Mouse (Mus musculus): Measurements from ENCODE around the gene Oscar. TPM values are rescaled to one million over a fixed set of nuclear protein-coding genes. Genes with fewer than 3 reads are reported as not detected.
"Not testable (repeated sequence)": the region's sequence is repeated elsewhere in the genome, so short reads cannot be mapped to it uniquely, and the experiment has no call there.

The Oscar gene
- total RNA-seq, 2 experiments from 2014 or later: 0.65 to 1.3 TPM

DNA sequence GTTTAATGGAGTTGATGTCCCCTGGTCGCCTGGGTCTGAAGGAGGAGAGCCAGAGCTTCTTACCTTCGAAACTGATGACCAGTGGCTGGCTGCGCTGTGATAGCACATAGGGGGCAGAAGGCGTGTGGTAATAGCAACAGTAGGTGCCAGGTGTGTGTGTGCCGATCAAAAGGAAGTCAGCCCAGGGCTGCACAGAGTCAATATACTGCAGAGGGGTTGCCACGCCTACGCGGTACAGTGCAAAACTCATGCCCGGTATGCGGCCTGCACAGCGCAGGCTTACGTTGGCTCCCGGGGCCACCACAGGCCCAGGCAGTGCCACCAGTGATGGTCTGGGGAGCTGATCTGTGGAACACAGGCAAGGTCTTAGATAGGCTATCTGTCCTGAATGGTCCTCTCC is 5.0 kb downstream of the Oscar start:
- DNase-seq (ENCODE audit: low spot score in 2 of 2): no peak

DNA sequence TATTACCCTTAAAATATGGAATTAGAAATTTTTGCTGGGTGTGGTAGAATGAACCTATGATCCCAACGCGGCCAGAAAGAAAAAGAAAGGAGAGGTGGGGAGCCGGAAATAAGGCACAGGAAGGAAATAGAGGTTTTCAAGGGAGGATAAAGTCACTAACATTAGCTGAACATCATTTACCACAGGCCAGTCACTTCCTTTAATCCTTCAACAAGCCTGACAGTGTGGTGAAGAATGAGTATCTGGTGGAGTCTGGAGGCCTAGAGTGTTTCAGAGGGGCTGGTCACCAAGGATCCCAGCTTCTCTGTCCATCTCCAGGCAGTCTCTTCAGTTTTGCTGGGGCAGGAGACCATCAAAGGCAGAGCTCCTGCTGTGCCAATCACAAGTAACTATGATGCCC is 5.5 kb downstream of the Oscar start:
- no peak for DNase-seq (ENCODE audit: low spot score in 2 of 2)

DNA sequence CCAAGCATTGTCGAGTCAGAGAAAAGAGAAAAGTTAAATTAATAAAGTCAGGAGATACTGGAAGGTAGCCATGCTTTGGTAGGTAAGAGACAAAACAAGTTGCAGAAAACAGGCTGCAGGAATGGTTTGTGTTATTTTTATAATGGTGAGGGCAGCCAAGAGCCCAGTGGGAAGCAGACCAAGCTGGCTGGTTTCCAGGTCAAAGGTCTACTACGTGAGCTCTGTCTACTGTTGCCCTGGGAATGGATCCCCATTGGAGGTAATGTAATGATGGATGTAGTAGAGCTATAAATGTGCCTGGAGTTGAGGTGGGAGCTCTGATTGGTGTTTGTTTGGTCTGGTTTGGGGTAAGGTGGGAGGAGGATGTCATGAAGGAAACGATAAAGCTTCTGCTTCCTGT is 6.9 kb downstream of the Oscar start:
- DNase-seq (ENCODE audit: low spot score in 2 of 2): no peak

DNA sequence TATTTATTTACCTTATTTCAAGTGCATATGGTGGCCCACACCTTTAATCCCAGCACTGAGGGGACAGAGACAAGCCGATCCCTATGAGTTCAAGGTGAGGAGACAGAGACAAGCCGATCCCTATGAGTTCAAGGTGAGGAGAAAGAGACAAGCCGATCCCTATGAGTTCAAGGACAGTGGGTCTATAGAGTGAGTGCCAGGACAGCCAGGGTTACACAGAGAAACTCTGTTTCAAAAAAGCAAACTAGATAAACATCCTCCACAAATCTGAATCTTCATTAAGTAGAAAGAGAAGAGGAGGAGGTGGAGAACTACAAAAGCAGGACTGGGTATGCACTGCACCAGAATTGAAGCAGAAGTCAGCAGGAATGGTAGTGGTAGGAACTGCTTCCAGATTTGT is 7.3 kb downstream of the Oscar start:
- no peak for DNase-seq (ENCODE audit: low spot score in 2 of 2)

GRCm38 (mm10) chr7:3607391-3607790 is 8.6 kb downstream of the Oscar start:
- no peak for DNase-seq (ENCODE audit: low spot score in 2 of 2)

DNA sequence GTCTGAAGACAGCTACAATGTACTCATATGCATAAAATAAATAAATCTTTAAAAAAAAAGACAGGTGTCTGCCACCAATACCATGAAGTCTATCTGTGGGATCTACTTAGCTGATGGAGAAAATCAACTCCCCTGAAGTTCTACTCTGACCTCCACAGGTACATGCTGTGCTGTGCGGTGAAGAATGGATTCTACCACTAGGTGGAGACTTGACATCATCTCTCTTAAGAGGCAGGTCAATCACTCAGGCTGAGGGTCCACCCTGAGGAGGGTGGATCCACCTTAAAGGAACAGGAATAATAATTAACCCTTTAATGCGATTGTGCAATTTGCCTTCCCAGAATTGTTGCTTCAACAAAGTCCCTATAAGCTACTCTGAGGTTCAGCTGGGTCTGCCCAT is 9.2 kb downstream of the Oscar start:
- DNase-seq (ENCODE audit: low spot score in 2 of 2): no peak

GRCm38 (mm10) chr7:3601119-3601518 is 14.8 kb downstream of the Oscar start:
- peak; percentile 62 to 82 for DNase-seq (ENCODE audit: low spot score in 2 of 2)

GRCm38 (mm10) chr7:3597755-3598154 is 18.2 kb downstream of the Oscar start:
- not testable (repeated sequence) for DNase-seq (ENCODE audit: low spot score in 2 of 2)

- DNase-seq (ENCODE audit: low spot score in 2 of 2): no peak
Measured at GRCm38 (mm10) chr7:3595146-3595545, 20.8 kb downstream of the Oscar start.

DNA sequence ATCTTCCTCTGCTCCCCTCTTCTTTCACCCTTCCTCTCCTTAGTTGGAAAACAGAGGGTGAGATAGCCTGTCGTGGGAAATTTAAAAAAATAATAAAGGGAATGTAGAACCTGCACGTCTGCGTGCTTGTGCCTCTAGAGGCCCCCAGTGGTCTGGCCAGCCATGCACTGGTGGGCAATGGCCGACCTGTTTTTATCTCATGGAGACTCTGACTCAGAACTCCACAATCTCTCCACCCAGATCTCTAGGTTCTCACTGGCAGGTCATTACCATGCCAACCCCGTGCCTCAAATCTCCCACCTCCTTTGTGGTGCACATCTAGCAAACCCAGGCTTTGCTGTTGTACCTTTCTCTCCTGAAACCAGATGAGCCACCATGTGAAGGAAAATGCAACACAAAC is 21.3 kb downstream of the Oscar start:
- no peak for DNase-seq (ENCODE audit: low spot score in 2 of 2)

DNA sequence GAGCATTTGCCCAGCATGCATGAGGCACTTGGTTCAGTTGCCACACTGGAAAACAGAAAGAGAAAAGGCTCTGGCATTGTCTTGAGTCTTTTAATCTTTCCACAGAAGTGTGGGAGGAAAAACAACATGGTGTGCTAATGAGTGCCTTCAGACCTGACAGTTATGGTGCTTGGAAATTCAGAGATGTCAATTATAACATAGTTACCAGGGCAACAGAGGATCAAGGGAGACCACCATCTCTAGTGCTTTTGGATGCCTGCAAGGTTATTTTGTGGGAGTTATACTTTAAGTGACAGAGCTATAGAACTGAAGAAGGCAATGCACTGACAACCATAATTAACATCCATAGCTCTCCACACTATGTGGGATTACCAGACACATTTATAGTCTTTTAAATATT is 22.1 kb downstream of the Oscar start:
- no peak for DNase-seq (ENCODE audit: low spot score in 2 of 2)

DNA sequence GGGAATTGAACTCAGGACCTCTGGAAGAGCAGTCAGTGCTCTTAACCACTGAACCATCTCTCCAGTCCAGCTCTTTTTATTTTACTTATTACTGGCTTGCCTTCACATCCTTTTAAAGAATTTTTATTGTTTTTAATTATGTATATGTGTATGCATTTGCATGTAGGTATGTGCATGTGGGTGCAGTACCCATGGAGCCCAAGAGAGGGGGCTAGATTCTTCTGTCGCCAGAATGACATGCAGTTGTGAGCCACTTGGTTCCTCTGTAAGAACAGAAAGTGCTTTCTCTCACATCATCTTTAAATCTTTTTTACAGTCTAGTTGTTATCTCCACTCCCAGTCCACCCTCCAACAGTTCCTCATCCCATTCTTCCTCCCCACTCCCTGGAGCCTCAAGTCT is 24.4 kb downstream of the Oscar start:
- DNase-seq (ENCODE audit: low spot score in 2 of 2): no peak

DNA sequence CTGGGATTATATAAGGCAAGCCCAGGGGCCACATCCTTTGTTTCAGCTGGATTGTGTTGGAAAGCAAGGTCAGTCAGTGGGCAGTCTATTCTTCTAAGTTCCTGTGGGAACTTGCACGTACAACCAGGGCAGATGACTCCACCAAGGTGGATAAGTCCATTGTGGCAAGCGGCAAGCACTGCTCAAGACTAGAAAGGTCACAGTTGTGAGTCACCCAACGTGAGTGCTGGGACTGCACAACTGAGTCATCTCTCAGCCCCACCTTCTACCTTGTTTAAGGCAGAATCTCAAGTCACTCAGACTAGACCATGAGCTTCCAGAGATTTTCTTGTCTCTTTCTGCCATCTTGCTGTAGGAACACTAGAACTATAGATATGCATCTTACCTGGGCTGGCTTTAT is 25.4 kb downstream of the Oscar start:
- no peak for DNase-seq (ENCODE audit: low spot score in 2 of 2)

GRCm38 (mm10) chr7:3587292-3587691 is 28.7 kb downstream of the Oscar start:
- no peak for DNase-seq (ENCODE audit: low spot score in 2 of 2)

DNA sequence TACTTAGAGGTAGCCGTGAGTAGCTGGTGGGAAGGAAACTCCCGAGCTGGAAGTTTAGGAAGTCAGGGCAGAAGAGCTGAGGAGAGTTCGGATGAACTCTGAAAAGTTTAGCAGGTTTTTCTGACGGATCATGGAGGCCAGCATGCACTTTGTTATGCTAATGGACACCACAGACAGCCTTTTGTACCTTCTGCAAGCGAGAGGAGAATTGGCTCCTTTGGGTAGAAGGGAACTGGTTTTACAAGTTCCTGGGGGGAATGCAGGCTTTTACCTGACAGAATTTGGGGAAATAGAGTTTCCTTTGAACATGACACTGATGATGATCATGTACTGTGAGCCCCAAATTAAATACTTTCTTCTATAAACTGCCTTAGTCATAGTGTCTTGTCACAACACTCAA is 29.7 kb downstream of the Oscar start:
- no peak for DNase-seq (ENCODE audit: low spot score in 2 of 2)

- no peak for DNase-seq (ENCODE audit: low spot score in 2 of 2)
Measured at GRCm38 (mm10) chr7:3585763-3586162, 30.2 kb downstream of the Oscar start.

- no peak for DNase-seq (ENCODE audit: low spot score in 2 of 2)
Measured at GRCm38 (mm10) chr7:3580029-3580428, 35.9 kb downstream of the Oscar start.

- DNase-seq (ENCODE audit: low spot score in 2 of 2): no peak
Measured at GRCm38 (mm10) chr7:3578952-3579546, 36.9 kb downstream of the Oscar start.

DNA sequence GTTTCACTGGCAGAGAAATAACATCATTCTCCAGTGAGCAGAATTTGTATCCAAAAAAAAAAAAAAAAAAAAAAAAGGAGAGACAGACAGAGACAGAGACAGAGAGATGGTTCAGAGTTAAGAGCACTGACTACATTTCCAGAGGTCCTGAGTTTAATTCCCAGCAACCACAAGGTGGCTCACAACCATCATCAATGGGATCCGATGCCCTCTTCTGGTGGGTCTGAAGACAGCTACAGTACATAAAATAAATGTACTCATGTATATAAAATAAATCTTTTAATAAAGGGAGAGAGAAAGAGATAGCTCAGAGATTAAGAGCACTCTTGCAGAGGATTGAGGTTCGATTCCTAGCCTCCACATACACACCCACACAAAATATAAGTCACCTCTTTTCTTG is 37.8 kb downstream of the Oscar start:
- DNase-seq (ENCODE audit: low spot score in 2 of 2): no peak

DNA sequence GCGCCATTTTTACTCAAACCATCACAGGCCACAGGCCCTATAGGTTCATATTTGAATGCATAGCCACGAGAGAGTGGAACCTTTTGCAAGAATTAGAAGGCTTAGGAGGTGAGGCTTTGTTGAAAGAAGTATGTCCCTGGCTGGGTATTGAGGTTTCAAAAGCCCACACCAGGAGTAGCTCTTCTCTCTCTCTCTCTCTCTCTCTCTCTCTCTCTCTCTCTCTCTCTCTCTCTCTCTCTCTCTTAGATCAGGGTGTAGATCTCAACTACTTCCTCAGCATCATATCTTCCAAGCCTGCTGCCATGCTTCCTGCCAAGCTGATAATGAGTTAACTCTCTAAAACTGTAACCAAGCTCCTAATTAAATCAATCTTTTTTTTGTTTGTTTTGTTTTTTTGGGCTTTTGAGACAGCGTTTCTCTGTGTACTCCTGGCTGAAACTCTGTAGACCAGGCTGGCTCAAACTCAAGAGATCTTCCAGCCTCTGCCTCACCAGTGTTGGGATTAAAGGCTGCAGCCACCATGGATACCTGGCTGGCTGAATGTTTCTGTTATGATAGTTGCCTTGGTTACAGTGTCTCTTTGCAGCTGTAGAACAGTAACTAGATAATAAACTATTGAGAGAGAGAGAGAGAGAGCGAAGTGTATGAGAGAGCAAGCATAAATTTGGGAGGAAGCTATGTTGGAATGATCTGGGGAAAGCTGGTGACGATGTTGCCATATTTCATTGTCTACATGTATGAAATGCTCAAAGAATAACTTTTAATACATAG is 39.4 kb downstream of the Oscar start:
- no peak for DNase-seq (ENCODE audit: low spot score in 2 of 2)

GRCm38 (mm10) chr7:3574216-3574615 is 41.7 kb downstream of the Oscar start:
- peak in 1 of 2 experiments; percentile 50 for DNase-seq (ENCODE audit: low spot score in 2 of 2)

DNA sequence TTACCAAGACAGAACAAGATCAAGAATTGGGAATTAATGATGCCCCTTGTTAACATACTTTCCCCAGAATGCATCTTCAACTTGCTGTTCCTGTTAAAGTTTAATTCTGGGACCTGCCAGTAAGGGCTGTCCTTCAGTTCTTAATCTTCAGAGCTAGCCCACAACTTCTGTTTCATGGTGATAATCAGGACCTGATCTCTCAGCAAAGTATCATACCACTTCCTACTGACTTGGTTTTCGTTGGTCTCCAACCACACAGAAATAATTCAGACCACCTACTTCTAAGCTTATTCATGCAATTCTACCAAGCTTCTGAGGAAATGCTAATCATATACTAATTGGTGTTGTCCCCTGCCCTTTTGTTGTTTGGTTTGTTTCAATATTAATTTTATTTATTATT is 44.1 kb downstream of the Oscar start:
- no peak for DNase-seq (ENCODE audit: low spot score in 2 of 2)

- DNase-seq (ENCODE audit: low spot score in 2 of 2): not testable (repeated sequence)
Measured at GRCm38 (mm10) chr7:3570580-3570979, 45.4 kb downstream of the Oscar start.

Data from layer of hippocampus, postnatal 14 days (tissue).